Mouse (Mus musculus) ovary, postnatal 14 days (tissue): ENCODE data around the gene Hlf.

ENCODE experiments used
- DNase-seq: peaks from one replicate; pipeline ENCODE4 v3.0.0; 2022; ENCODE audit warnings: low spot score

Gene Hlf

GRCm38 (mm10) chr11:90370789-90371291, 19.9 kb downstream of the Hlf start:
- no peak for DNase-seq

DNA sequence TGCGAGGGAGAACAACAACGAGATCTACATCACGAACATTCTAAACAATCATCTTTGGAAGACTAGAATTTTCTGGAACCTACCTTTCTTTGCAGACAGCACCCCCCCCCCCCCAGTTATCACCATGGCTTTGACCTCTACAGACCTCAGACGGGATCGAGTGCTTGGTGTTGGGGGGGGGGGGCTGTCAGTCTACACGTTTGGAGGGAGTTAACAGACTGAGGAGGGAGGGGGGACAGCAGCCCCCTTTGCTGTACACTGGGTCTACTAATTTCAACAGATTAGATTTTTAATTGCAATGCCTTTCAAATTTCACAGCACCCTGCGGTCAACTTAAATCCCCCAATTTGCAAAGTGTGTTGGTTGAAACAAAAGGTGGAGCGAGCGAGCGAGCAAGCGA, 20.3 kb downstream of the Hlf start:
- no peak for DNase-seq

DNA sequence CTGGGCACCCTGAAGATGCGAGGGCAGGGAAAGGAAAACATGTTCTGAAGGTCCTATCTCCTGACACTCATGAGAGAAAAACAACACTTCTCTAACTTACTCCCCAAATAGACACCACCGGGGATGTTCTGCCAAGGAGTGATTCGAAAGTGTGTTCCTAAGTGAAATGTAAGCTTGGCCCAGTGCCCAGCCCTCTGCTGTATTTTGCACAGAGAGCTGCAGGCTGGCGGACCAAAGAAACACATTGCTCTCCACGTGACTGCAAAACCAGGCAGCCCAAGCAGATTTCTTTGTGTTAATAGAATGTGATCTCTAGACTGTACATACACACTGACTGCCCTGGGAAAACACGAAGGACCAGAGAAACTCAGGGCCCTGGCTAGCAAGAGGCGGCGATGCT, 21.1 kb downstream of the Hlf start:
- DNase-seq, result peak; percentile 82

- DNase-seq, result no peak
Observed at GRCm38 (mm10) chr11:90369115-90369514, 21.6 kb downstream of the Hlf start.

GRCm38 (mm10) chr11:90367894-90368860, 22.5 kb downstream of the Hlf start:
- no peak for DNase-seq

GRCm38 (mm10) chr11:90364865-90365264, 25.8 kb downstream of the Hlf start:
- DNase-seq, result no peak

DNA sequence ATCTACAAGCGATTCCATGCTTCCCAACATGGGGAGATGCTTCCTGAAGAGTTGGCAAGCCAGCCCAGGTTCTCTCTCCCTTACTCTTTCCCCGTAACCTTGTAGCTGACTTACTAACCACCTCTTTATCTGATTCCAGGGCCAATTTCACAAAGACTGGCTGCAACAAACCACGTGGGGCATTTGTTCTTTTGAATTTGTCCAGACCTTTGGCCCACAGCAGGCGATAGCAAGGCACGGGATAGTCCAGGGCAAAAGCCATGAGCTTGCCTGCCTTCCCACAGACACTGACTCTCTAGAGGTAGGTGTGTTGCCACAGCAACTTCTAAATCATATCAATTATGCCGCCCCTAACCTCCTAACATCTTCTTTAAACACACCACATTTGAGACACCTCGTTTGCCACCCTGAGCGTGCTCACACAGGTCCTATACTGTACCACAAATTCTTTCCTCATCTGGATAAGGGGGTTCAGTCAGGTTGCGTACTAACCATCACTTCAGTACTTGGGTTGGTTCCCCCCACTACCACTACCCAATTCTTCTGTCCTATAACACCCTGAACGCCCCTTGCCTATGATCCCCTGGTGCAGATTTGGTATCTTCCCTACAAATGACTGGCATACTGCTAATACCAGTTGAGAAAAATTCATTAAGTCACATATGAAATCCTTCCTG, 26.7 kb downstream of the Hlf start:
- no peak for DNase-seq

GRCm38 (mm10) chr11:90363406-90363805, 27.3 kb downstream of the Hlf start:
- DNase-seq, result no peak

DNA sequence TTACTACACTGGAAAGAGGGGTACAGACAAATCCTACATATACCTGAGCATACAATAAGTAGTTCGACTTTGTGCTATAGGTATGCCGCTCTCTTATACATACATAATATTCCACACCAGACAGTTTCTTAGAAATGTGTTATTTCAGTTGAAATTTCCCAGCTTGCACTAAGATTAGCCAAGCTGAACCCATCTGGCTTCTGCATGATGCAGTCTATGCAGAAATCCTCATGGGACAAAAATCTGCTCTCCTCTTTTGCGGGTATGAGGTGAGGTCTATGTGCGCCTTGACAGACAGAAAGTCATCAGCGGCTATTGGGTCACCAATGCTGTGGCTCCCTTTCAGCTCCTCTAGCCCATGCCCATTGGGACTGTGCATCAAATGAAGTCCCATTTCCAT, 30.2 kb downstream of the Hlf start:
- DNase-seq, result no peak

- no peak for DNase-seq
Observed at GRCm38 (mm10) chr11:90358063-90358462, 32.6 kb downstream of the Hlf start.

GRCm38 (mm10) chr11:90357371-90357770, 33.3 kb downstream of the Hlf start:
- DNase-seq, result no peak

DNA sequence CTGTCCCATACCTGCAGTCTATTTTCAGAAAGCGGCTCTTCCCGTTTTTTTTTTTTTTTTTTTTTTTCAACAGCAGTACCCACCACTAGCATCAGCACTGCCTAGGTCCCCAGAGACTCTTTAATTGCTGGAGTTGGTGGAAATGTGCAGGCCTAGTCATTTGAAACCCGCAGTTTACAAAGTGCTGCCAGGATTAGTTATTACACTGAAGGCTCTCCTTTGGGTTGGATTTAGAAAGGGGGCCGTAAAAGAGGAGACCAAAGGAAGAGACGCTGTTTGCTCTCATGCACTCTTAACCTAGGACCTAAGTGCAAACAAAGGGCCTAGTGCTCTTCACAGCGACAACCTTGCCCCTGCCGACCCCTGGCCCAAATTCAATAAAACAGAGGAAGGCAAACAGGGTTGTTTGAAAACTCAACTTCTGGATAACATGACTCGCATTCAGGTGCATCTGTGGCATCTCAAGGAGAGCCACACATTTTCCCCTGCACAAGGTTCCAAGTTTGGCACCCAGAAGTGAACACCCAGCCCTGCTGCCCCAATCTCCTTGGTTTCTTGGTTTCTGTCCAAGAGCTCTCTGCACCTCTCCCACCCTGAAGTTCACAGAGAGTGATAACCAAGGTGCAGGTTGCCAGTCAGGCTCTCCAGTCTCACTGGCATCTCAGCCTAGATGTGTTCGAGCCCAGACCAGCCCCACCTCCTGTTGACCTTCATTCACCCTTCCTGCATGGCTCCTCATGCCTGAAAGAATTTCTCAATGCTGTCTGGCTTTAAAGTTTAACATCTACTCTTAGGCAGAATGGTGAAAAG, 34.0 kb downstream of the Hlf start:
- DNase-seq, result no peak

DNA sequence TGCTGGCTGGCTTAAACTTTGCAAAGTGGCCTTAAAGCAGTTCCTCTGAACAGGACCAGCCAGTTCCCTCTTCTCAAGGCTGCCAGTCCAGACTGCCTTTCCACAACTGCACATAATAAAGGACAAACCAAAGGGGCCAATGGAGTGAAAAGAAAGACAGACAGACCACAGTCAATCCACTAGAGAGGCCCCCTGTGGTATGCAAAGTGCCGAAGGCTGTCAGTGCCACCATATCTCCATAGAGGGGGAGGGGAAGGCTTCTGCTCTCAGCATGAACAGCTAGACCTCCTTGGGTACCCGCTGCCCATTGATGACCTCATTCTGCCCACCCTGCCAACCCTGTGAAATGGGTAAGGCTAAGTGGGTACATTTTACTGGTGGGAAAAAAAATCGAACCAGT, 34.7 kb downstream of the Hlf start:
- no peak for DNase-seq

DNA sequence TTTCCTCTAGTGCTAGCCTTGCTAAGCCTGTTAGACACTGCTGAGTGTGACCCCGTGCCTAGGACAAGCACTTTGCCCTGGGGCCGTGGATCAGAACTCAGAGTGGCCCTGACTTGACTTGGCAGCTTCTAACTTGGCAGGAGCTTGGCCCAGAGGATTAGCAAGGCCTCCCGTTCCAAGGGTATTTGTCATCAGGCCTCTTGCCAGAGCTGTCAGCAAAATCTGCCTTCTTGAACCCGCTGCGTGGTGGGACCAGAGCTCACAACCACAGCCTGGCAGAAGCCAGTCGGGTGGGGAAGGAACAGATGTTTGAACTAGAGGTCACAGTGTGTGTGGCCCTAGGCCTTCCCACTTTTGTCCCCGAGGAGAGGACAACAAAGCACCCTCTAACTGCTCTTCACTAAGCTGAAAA, 35.4 kb downstream of the Hlf start:
- peak; percentile 62 for DNase-seq

- DNase-seq, result no peak
Observed at GRCm38 (mm10) chr11:90352696-90353095, 38.0 kb downstream of the Hlf start.

GRCm38 (mm10) chr11:90350153-90350512, 40.6 kb downstream of the Hlf start:
- DNase-seq, result no peak

DNA sequence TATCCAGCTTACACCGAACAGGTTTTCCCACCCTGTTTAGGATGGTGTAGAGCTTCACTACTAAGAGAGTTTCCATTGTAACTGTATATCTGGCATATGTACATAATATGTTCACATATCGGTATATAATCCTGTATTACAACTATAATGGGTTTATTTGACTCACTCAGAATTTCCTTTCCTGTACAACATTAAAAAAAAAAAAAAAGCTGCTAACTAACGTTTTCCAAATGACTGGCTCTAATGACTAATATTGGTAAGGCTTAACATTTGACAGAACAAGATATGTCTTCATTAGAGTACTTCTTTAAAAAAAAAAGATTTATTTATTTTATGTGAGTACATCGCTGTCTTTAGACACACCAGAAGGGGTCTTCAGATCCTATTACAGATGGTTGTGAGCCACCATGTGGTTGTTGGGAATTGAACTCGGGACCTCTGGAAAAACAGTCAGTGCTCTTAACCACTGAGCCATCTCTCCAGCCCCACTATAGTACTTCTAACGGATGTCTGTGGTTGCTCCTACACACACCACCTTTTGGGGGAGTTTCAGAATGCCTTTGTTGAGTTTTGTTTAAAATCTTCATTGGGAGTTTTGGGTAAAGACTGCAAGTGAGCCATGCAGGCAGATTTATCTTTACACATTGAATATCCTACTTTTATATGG, 41.1 kb downstream of the Hlf start:
- DNase-seq, result no peak

DNA sequence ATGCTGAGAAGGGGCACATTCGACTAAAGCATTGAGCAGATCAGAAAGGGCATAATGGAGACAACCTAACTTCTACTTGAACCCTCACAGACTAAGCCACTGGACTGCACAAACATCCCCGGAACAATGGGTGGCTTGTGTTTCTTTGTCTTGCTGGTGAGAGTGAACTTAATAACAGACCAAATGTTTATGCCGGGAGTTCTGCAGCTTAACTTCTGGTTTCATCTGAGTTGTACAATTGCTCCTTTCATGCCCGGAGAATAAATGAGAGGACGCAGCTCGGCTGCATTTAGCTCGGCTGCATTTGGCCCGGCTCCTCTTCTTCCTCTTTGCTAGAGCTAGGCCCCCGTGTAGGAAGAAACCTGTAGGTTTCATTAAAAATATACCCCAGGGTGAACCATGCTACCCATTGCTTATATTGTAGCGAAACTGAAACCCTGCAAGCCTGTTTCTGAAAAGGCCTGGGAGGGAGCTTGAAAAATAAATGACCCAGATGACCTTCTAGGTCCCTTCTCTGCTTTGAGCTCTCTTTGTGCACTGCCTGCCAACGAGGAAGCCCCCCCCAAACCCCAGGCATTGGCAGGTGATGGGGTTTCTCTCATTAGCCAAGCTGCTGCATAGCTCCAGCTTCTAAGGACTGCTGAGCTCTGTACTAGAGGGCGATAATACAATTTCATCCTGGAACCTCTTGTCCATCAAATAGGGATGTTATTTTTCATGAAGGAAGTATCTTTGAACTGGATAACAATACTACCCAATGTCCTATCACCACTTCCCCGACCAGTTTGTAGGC, 42.8 kb downstream of the Hlf start:
- no peak for DNase-seq

DNA sequence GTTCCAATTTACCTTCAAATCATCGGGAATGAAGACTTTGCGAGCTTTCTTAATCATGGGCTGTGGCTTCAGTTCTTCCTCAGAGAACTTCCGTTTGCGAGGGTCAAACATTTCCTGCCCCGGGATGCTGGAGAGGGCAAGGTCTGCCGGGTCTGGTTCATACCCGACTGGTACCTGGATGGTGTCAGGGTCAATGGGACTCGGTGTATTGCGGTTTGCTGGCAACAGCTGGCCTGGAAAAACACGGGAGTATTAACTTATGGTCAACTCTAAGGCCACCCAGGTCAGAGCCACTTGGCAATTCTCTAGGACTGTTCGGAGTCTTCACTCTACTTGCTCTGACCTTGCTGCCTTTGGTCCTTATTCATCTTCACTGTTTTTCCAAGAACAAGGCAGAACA, 44.9 kb downstream of the Hlf start:
- no peak for DNase-seq

DNA sequence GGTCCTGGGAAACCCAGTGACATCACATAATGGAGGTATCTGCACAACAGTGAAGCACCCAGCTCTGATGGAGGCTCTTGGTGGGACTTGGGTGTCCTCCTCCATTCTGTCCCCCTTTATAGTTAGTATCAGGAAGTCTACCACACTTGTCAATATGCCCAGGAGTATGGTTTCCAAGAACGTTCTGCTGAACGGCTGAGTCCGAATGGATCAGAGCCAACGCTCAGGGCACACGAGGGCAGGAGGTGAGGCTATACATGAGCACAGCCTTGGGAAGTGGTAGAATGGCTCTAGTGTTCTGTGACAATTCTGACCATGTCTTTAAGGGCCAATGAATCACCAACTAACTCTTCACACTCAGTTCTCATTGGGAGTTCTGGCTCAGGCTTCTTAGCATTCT, 47.8 kb downstream of the Hlf start:
- DNase-seq, result no peak

DNA sequence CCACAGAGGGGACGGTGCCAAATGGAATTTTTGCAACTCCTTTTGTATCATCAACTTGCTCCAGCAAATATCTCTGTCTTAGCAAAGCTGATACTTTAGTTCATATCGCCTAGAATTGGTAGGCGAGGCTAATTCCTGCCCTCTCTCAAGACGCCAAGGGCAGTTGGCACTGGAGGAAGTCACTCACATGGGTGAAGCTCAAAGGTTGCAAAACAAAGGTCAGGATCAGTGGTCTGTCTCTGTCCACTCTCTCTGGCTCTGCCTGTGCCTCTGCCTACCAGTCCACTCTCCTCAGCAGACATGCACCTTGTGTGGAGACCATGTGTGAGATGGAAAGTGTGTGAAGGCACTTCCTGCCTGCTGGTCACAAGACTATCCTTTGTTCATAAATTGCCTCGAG, 48.4 kb downstream of the Hlf start:
- no peak for DNase-seq
